Mouse (Mus musculus) intestine, postnatal 0 days (tissue): Measurements from ENCODE around the gene Galnt6. TPM values are rescaled to one million over a fixed set of nuclear protein-coding genes. Genes with fewer than 3 reads are reported as not detected.

Experiments
- ATAC-seq: fragments of 200-750 bp; cut with Nextera tagmentation; 2 replicates; pipeline ENCODE4 v1.8.0; 2017; ENCODE audit warnings: mild to moderate bottlenecking, moderate TSS enrichment, moderate library complexity
- H3K27ac ChIP-seq: fragments of 300-500 bp; sonication (generic); 2 replicates; pipeline ENCODE4 v1.5.1; 2014; ENCODE audit warnings: mild to moderate bottlenecking, low read depth, low read length, moderate library complexity
- H3K27me3 ChIP-seq: fragments of 300-500 bp; sonication (generic); replicated peaks from 2 replicates; pipeline ENCODE4 v1.6.1; 2014; ENCODE audit warnings: low read length, mixed read lengths; ENCODE audit not compliant: control insufficient read depth, insufficient read depth
- H3K36me3 ChIP-seq: fragments of 300-500 bp; sonication (generic); 2 replicates; pipeline ENCODE4 v1.6.1; 2014; ENCODE audit warnings: mild to moderate bottlenecking, moderate library complexity; ENCODE audit not compliant: control insufficient read depth, insufficient read depth
- H3K4me1 ChIP-seq: fragments of 300-500 bp; sonication (generic); replicated peaks from 2 replicates; pipeline ENCODE4 v1.6.1; 2014; ENCODE audit warnings: antibody characterized with exemption, low read length, mixed read lengths; ENCODE audit not compliant: control insufficient read depth, insufficient read depth
- H3K4me2 ChIP-seq: fragments of 300-500 bp; sonication (generic); replicated peaks from 2 replicates; pipeline ENCODE4 v1.6.1; 2014; ENCODE audit warnings: low read depth, mild to moderate bottlenecking, moderate library complexity
- H3K4me3 ChIP-seq: fragments of 300-500 bp; sonication (generic); 2 replicates; pipeline ENCODE4 v1.5.1; 2014; ENCODE audit warnings: low read depth, low read length
- H3K9ac ChIP-seq: fragments of 300-500 bp; sonication (generic); 2 replicates; pipeline ENCODE4 v1.6.1; 2014; ENCODE audit warnings: mild to moderate bottlenecking, low read depth, low read length
- H3K9me3 ChIP-seq: fragments of 300-500 bp; sonication (generic); 2 replicates; pipeline ENCODE4 v1.6.1; 2016; ENCODE audit warnings: mixed run types; ENCODE audit not compliant: control insufficient read depth
- CTCF ChIP-seq: sonication (generic); IDR thresholded peaks from 2 replicates; pipeline ENCODE4 v1.5.1; 2016; ENCODE audit warnings: low read depth, mild to moderate bottlenecking, control low read depth, antibody characterized with exemption, moderate library complexity
- WGBS: fragments of 180-500 bp; shearing (Covaris S2); extraction: QIAGEN DNeasy Blood & Tissue Kit; methylation state at CpG from one replicate; pipeline ENCODE4 v1.1.7; 2014; 5-methylcytosine and 5-hydroxymethylcytosine counted together
- polyA plus RNA-seq: library from polyadenylated mRNA; unstranded; fragments of >200 nt; fragmentation: Nextera tagmentation; extraction: Ambion mirVana; gene quantifications from 2 replicates; pipeline ENCODE4 v1.2.1, GENCODE M21; 2015

Gene Galnt6
- polyA plus RNA-seq, 1 experiment from 2014 or later, result 72.5 TPM

- no peaks in the 10 kb centered on the region for H3K9me3 ChIP-seq
- no peak overlapping the region for H3K4me3 ChIP-seq
- no peaks in the 10 kb centered on the region for H3K27me3 ChIP-seq
- 48% methylated on average over 12 of the region's 12 CpGs for WGBS
- H3K4me2 ChIP-seq, result peak overlapping the region; percentile 41; the same call in 1 of the 2 replicates
- H3K27ac ChIP-seq, result peak overlapping the region; percentile 54
- H3K36me3 ChIP-seq, result no peaks in the 10 kb centered on the region
- TF ChIP-seq CTCF, result no peak
- H3K9ac ChIP-seq, result no peak overlapping the region
- 0 out of 2 replicates have a peak, but pooled peaks cover 4% of the 10 kb centered on the region for H3K4me1 ChIP-seq
- peak; percentile 16 for ATAC-seq
Measured at GRCm38 (mm10) chr15:100678581-100678980, 50.6 kb downstream of the Galnt6 start.

- no peak for ATAC-seq
- WGBS, result 89% methylated on average over 8 of the region's 8 CpGs
- no peaks in the 10 kb centered on the region for H3K27me3 ChIP-seq
- H3K4me1 ChIP-seq, result 0 out of 2 replicates have a peak, but pooled peaks cover 4% of the 10 kb centered on the region
- no peak overlapping the region for H3K27ac ChIP-seq
- TF ChIP-seq CTCF, result no peak
- H3K9ac ChIP-seq, result no peak overlapping the region
- no peak overlapping the region for H3K4me2 ChIP-seq
- H3K9me3 ChIP-seq, result no peaks in the 10 kb centered on the region
- no peak overlapping the region for H3K4me3 ChIP-seq
- H3K36me3 ChIP-seq, result no peaks in the 10 kb centered on the region
Measured at GRCm38 (mm10) chr15:100677675-100678074, 51.5 kb downstream of the Galnt6 start.

- H3K9ac ChIP-seq, result no peak overlapping the region
- TF ChIP-seq CTCF, result peak; percentile 56
- 0 out of 2 replicates have a peak, but pooled peaks cover 4% of the 10 kb centered on the region for H3K4me1 ChIP-seq
- no peaks in the 10 kb centered on the region for H3K9me3 ChIP-seq
- no peak for ATAC-seq
- H3K27ac ChIP-seq, result no peak overlapping the region
- H3K4me3 ChIP-seq, result no peak overlapping the region
- no peak overlapping the region for H3K4me2 ChIP-seq
- WGBS, result 76% methylated on average over 1 of the region's 1 CpGs
- no peaks in the 10 kb centered on the region for H3K36me3 ChIP-seq
- H3K27me3 ChIP-seq, result no peaks in the 10 kb centered on the region
Measured at GRCm38 (mm10) chr15:100676521-100676920, 52.7 kb downstream of the Galnt6 start.

GRCm38 (mm10) chr15:100675486-100675885 is 53.7 kb downstream of the Galnt6 start:
- no peak for ATAC-seq
- no peak overlapping the region for H3K9ac ChIP-seq
- 59% methylated on average over 3 of the region's 3 CpGs for WGBS
- H3K27me3 ChIP-seq, result no peaks in the 10 kb centered on the region
- no peak overlapping the region for H3K27ac ChIP-seq
- no peak overlapping the region for H3K4me2 ChIP-seq
- H3K4me3 ChIP-seq, result no peak overlapping the region
- 0 out of 2 replicates have a peak, but pooled peaks cover 4% of the 10 kb centered on the region for H3K4me1 ChIP-seq
- H3K36me3 ChIP-seq, result no peaks in the 10 kb centered on the region
- TF ChIP-seq CTCF, result no peak
- no peaks in the 10 kb centered on the region for H3K9me3 ChIP-seq

GRCm38 (mm10) chr15:100674566-100674965 is 54.6 kb downstream of the Galnt6 start:
- Histone ChIP-seq H3K9me3 (no peaks in the 10 kb centered on the region), H3K27ac (no peak overlapping the region)

GRCm38 (mm10) chr15:100673585-100674391 is 55.4 kb downstream of the Galnt6 start:
- Histone ChIP-seq H3K4me3 (no peak overlapping the region), H3K4me2 (no peak overlapping the region), H3K9ac (no peak overlapping the region), H3K4me1 (no peaks in the 10 kb centered on the region), H3K36me3 (no peaks in the 10 kb centered on the region), H3K9me3 (no peaks in the 10 kb centered on the region), H3K27me3 (no peaks in the 10 kb centered on the region), H3K27ac (no peak overlapping the region)
- TF ChIP-seq CTCF, result no peak
- no peak for ATAC-seq
- 42% methylated on average over 12 of the region's 12 CpGs for WGBS

More at GRCm38 (mm10) chr15:100674566-100674965, 54.6 kb downstream of the Galnt6 start:
- no peak overlapping the region for H3K4me2 ChIP-seq
- H3K4me1 ChIP-seq, result 0 out of 2 replicates have a peak, but pooled peaks cover 3% of the 10 kb centered on the region
- H3K27me3 ChIP-seq, result no peaks in the 10 kb centered on the region
- WGBS, result 83% methylated on average over 10 of the region's 10 CpGs
- H3K4me3 ChIP-seq, result no peak overlapping the region
- H3K9ac ChIP-seq, result no peak overlapping the region
- H3K36me3 ChIP-seq, result no peaks in the 10 kb centered on the region
- TF ChIP-seq CTCF, result no peak
- no peak for ATAC-seq
